Mouse (Mus musculus) left cerebral cortex, postnatal 4 days (tissue): ENCODE measurements around the gene Garnl3. TPM values are rescaled to one million over a fixed set of nuclear protein-coding genes. Genes with fewer than 3 reads are reported as not detected.

ENCODE experiments used
- DNase-seq: peaks from one replicate; pipeline ENCODE4 v3.0.0-alpha.2; 2022
- intact Hi-C: fragments of 180-260 bp; cut with DNase I; formaldehyde crosslinking; loops from one replicate; pipeline ENCODE4 v1.15.1; 2025
- total RNA-seq, 2 experiments: library from RNA; stranded (reverse); gene quantifications; 2 replicates each; pipeline ENCODE4 v1.2.3; 2021

Garnl3 gene
- total RNA-seq, 2 experiments from 2014 or later, result 158 to 162 TPM

DNA sequence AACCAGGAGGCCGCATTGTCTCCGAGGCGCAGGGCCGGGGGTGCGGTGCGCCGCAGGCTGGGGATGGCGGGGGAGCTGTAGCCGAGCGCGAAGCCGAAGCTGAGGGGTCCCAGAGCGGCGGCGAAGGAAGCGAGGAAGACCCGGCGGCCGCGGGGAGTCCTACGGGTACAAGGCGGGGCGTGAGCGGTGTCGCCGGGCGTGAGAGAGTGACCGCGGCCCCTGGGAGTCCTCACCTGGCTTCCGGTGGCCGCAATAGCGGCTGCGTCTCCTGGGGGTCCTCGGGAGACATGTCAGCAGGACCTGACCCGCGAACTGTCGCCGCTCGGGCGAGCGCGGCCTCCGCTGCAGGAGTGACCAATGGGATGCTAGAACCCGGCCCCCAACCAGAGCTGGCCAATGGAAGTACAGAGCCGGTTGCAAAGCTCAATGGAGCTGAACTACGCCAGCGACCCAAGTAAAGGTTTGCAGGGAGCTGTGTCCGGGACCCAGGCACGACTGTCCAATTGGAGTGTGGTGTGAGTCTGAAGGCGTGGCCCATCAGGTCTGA lies 149.7 kb downstream of the Garnl3 start, which contains the start of gene Slc2a8:
Gene Slc2a8, minus strand, starts transcription at position 359 of the 547 bp plus-strand sequence.
- peak; percentile 93 for DNase-seq
- intact Hi-C loops, result loop anchor here (10.0 kb wide), 1 partner anchor 153 kb away; the partner anchor contains the start of gene Garnl3

DNA sequence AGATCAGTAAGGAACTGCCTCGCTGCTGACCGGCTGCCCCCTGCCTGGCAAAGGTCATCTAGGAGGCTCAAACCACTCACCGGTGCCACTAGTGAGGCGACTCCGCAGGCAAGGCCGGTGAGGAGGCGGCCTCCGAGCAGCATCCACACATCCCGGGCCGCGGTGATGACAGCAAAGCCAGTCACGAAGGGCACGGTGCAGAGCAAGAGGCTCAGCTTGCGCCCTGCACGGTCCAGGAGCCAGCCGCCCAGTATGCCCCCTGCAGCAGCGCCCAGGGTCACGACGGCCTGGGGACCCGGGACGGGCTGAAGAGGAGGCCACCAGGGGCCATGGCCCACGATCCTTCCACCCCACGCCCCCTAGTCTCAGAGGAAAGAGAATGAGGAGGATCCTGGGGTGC lies 150.2 kb downstream of the Garnl3 start:
- intact Hi-C loops, result loop anchor here (10.0 kb wide), 1 partner anchor 154 kb away; the partner anchor contains the start of gene Garnl3
- DNase-seq, result no peak

DNA sequence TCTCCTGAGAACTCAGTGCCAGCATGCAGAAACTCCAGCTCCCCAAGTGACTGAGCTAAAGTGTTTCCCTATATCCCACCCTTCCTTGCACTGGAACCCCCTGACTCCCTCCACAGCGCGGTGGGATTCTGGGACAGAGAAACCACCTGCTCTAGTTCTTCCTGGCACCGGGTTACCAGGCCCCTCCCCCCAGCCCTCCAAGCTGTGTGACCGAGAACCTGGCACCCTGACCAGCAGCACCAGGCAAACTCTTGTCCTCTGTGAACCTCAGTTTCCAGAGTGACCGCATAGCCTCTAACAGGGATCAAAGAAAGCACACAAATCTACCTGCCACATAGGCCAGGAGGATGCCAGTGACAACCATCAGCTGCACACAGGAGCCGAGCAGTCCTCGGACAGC lies 151.8 kb downstream of the Garnl3 start:
- DNase-seq, result no peak
- intact Hi-C loops, result loop anchor here (10.0 kb wide), 1 partner anchor 155 kb away; the partner anchor contains the start of gene Garnl3

DNA sequence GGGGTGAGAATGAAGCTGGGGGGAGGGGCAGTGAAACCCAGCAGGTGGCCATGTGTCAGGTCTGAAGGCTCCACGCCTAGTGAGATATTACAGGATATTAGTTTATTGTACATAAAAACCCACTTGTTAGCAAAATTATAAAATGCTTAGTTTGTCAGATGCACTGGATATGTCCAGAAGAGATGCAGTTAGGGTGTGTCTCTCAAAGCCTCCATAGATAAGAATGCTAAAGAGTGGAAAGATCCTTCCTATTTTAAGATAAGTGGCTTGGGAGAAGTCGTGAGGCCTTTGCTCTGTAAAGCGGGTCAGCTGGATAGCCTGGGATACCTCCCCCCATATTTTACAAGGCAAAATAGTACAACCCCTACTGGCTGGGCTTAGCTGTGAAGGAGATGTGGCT lies 152.8 kb downstream of the Garnl3 start:
- DNase-seq, result no peak
- intact Hi-C loops, result no loop called here

DNA sequence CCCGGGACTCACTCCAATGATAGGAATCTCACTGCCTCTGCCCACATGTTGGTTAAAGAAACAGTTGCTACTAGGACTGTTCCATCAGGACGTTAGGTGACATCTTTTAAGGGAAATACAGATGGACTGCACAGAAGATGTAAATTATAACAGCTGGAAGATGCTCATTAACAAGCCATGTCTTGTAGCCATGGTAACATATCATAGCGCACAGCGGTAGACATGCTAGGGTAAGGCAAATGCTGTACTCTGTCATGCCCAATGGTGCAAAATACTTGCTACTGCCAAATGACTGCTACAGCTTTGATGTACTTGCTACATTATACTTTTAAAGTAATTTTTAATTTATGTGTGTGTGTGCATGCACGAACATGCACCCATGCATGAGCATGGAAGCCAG lies 154.3 kb downstream of the Garnl3 start:
- intact Hi-C loops, result no loop called here
- DNase-seq, result no peak

DNA sequence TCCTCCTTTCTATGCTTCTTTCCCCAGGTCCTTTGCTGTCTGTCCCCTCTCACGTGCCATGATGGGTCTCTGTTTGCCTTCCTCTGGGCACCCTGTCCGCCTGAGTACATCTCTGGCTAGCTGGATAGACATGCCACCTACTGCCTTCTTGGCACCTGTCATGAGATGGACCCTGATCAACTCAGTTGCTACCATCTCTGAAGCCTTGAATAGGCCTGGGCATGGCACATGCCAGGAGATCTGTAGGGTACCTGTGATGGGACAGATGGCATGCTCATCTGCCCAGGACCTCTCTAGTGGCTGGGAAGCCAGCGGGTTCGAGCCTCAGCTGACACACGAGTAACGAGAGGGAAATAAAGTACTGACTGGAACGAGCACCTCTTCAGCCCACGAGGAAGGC lies 157.2 kb downstream of the Garnl3 start:
- intact Hi-C loops, result no loop called here
- DNase-seq, result no peak

DNA sequence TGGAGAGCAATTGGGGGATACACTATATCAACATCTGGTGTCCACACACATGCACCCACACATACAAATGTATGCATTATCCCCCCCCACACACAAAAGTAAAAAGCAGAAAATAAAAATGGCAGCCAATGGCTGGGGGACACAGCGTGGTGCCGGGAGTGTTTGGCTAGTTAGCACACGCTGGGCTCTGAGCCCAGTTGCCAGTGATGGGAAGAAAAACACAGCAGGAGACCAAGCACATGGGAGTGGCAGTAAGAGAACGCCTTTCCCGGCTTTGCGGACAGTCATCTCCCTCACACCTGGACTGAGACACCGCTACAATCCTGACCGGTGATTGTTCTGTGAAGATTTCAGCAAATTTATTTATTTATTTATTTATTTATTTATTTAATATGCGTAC lies 160.2 kb downstream of the Garnl3 start:
- peak; percentile 71 for DNase-seq

DNA sequence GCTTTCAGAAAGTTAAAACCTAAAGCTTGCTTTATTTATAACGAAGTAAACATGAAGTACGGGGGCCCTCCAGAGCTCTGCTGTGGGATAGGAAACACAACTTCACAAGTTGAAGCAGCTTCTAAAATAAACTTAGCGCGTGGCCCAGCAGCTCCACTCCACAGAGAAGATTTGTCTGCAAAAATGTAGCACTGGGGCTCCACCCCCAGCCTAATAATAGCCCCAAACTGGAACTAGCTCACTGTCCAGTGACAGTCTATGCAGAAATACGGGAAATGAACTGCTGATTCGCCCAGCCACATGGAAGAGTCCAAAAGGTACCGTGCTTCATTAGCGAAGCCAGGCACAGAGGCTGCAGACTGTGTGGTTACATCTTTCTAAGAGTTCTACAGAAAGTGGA lies 162.1 kb downstream of the Garnl3 start:
- intact Hi-C loops, result no loop called here
- no peak for DNase-seq

More for the DNA sequence above, 160.2 kb downstream of the Garnl3 start:
- intact Hi-C loops, result no loop called here

DNA sequence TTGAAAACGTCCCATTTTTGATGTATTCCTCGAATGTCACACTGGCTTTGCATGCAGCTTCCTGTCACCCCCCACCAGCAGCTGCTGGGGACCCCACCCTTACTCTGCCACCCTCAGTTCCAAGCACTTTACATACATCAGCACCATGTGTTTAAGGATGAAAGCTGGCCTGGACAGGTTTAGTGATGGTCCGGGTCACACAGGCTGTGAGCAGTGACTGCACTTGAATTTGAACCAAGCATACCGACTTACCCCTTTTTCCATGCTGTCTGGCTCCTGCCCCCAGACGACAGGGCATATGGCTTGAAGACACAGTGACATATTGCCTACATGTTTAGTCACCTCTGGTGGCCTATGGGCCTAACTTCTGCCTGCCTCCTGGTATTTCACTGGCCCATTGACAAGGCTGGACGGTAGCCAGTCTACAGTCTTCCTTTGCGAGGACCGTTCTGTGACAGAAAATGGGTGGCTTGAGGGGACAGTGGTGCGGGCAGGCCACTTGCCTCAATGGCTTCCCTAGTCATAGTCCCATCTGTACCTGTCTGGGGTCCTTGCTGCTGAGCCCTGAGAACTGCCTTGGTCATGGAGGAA lies 163.3 kb downstream of the Garnl3 start:
- intact Hi-C loops, result no loop called here
- DNase-seq, result peak; percentile 40

DNA sequence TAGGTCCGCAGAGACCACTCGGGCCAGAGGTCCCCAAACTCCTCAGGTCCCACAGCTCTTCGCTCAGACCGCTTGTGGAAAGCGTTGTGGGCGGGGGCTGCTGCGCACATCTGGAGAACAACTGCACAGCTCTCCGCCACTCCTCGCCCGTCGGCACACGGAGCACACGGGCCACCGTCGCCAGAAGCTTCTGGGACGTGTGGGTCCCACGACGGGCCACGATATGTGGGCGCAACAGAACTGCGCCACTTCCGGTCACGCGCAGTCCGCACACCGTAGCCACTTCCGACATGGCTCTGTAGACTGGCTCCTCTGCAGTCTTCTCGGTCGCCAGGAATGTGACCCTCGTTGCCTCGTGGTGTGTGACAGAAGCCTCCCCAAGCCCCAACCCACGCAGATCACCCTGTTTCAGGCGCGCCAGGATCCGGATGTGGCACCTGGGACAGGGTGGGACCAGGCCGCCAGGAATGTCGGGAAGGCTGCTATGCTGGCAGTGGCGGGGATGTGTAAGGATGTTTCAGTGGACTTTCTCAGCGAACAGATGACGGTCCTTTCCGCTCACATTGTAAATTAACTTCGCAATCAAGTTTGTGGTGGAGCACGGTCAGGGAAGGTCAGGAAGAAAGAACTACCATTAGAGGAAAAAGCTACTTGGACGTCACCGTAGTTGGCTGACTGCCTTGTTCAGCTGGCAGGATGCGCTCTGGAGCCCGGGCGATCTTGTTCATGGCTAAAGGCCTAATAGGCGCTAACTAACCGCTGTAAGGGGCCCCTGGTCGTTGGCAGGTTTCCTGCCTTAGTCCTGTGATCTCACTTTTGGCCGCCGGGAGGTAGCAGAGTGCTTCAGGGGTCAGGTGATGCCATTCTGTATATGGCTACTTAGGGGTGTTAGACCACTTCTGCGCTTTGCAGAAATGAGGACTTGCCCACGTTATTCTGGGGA lies 164.5 kb downstream of the Garnl3 start:
- intact Hi-C loops, result no loop called here
- peak; percentile 88 for DNase-seq

DNA sequence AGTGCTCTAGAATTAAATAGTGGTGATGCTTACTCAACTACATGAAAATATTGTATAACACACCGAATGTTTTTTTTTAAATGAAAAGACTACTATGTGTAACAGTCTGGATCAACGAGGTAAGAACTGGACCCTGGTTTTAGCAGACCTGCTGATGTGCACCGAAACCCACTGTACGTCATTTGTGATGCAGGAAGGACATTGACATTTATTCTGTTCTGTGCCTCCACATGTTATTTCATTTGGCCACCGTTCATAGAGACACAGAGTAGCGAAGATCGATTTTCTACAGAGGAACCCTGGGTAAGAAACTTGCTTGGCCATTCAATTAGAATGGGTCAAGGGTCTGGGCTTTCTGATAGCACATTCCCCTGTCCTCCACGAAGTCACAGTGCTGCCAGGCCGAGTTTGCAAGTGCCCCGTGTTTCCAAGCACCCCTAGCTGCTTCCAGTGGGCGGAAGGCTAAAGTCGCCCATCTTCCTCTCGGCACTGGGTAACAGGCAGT lies 165.2 kb downstream of the Garnl3 start:
- no peak for DNase-seq
- intact Hi-C loops, result no loop called here

DNA sequence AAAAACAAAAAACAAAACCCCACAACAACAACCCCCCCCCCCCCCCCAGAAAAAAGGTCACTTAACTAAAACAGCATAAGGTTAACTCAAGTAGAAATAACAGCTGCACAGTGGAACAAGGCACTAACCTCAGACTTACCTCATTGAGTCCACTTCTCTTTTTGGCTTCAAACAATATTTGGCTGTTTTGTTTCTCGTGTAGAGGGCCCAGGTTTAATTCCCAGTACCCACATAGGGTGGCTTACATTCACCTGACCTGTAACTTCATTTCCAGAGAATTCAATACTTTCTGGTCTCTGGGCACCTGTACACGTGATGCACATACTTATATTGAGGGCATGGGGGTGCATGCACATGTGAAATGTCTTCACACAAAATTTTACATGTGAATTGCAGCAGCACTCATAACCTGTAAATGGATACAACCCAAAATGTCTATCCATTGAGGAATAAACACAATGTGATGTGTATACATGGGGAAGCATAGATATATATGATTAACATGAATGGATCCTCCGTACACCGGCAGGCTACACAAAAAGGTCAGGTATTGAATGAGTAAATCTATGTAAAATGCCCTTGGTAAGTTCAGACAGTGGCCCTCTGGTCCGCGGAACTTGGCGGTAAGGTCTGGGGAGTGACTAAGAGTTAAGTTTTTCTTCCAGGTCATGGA lies 165.8 kb downstream of the Garnl3 start:
- intact Hi-C loops, result no loop called here
- DNase-seq, result no peak

DNA sequence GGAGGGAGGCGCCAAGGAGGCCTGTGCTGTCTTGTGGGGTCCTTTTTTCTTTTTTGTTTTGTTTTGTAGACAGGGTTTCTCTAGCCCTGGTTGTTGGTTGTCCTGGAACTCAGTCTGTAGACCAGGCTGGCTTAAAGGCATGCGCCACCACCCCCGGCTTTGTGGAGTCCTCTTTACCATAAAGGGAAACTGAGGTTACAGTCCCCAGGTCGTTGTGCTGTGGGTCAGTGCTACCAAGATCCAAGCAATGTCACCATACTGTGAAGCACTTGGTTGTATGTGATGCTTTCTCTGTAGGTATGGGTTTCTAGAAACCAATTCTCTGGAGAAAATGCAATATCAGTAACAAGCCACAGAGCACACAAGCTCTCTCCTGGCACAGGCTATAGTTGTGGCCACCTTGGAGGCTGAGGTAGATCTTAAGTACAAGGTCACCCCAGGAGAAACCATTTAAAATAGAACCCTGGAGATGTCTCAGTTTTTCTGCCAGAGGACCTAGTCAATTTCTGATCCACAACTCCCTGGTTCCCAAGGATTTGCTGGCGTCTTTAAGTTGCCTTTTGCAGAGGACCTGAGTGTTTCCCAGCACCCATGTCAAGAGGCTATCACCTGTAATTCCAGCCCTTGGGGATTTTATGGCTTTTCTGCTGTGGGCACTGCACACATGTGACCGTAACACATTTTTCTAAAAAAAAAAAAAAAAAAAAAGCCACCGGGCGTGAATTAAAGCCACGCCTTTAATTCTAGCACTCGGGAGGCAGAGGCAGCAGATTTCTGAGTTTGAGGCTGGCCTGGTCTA lies 166.6 kb downstream of the Garnl3 start:
- no peak for DNase-seq
- intact Hi-C loops, result no loop called here

DNA sequence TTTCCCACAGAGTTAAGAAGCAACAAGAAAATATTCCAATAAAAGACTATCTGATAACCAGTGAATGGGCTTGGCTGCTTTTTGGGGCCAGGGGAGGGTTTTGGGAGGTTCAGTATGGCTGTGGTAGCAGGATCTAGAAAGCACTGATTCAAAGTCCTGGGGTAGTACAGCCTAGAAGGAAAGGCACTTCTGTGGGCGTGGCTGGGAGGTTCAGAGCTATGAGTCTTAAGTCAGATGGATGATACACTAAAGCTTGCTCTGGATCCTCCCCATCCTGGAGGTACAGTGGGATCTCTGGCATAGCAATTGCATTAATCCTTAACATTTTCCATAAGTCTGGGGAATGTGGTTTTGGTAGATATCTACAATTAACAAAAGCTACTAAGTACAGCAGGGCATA lies 167.5 kb downstream of the Garnl3 start:
- DNase-seq, result no peak
- intact Hi-C loops, result no loop called here

DNA sequence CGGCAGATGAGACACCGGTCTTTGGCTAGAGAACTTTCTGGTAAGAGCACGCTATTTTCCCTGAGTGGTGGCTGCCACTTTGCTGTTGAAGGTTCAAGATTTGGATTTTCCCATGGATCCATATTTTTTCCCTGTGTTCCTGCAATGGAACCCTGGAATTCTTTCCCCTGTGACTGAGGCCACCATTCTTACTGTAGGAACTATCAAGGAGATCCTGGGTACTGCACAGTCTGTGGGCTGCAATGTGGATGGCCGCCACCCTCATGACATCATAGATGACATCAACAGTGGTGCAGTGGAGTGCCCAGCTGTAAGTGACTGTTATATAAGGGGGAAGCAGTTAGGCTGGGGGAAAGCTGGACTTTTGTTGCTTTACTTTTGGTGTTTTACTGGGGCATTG lies 167.9 kb downstream of the Garnl3 start:
- intact Hi-C loops, result no loop called here
- DNase-seq, result no peak

DNA sequence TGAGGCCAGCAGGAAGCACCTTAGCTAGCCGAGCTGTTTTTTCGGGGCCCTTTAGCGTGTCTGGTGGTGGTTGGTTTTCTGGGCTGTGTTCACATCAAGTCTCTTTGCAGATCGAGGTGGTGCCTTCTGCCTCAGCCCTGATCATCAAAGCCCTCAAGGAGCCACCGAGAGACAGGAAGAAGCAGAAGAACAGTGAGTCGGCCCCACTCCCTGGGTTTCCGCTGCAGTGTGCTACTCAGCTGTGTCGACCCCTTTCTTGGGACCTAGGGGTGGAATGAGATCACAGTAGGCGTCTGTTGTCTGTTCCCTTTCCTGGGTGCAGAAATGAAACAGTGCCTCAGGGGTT lies 168.6 kb downstream of the Garnl3 start:
- no peak for DNase-seq
- intact Hi-C loops, result no loop called here

DNA sequence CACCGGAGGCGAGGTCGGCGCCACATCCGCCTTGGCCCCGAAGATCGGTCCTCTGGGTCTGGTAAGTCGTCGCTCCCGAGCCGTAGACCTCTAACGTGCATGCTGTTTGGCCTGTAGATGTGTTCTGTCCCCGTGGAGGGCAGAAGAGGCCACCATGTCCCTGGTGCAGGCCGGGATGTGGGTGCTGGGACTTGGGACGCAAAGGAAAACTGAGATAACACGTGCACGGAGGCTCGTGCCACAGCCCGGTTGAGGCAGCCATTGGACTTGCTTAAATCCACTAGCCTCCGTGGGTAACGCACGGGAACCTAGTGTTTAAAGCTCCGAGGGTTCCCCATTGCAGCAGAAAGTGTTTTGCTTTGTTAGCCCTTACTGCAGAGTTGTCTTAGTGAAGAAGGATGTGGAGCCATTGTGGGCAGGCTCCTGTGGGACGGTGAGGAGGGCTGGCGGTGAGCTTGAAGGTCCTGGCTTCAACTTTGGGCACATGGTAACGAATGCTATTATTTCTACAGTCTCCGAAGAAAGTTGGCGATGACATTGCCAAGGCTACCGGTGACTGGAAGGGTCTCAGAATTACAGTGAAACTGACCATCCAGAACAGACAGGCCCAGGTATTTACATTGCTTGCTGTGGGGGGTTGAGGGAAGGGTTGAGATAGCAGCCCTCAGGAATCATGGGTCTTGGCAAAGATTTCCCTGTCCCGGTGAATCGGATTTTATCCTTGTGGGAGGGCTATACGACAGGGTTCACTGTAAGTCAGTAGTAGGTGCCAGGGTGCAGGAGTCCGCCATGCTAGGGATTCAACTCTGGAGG lies 169.2 kb downstream of the Garnl3 start:
- intact Hi-C loops, result no loop called here
- no peak for DNase-seq

DNA sequence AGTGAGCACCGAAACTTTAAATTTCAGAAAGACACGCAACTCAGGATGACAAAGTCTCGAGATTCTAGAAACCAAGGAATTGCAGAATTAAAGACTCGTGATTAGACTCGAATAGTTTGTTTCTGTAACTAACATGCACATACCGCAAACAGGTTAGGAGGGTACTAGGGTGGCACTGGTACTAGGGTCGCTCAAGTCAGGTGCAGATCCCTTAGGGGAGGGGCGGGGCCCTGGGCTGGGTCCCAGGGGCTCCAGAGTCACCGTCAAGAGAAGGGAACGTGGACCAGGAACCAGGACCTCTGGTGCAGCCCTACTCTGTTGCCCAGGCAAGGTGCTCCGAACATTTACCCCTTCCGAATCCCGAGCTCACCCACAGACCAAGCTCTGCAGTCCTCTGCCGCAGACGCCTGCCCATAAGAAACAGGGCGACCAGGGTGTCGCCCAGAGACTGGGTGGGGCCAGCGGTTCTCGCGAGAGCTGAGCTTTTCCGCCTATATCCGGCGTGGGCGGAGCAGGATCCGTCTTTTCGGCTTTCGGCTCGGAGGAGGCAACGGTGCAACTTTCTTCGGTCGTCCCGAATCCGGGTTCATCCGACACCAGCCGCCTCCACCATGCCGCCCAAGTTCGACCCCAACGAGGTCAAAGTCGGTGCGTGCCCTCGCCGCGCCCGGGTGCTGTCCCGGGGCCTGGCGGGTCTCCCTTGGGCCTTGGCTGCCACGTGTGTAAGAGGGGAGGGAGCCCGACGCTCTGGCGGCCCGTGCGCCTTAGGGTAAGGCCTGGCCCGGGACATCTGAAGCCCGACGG lies 170.1 kb downstream of the Garnl3 start, which contains the start of the genes Rpl12 and Lrsam1:
Gene Rpl12, plus strand, starts transcription at position 368 of the 804 bp plus-strand sequence.
Gene Lrsam1, minus strand, starts transcription at position 423 of the 804 bp plus-strand sequence.
- intact Hi-C loops, result no loop called here
- DNase-seq, result peak; percentile 95
